8 mouse cellular contexts compared by ENCODE assay signal in genomic region chr12:99884269-99885261, GRCm38 (mm10). TPM values are rescaled to one million over a fixed set of nuclear protein-coding genes. Genes with fewer than 3 reads are reported as not detected.
A peak's percentile ranks its signal among the peaks of the same experiment; 100 is the strongest.
DNase-seq lines count a peak whose midpoint lies in the region; ATAC-seq and TF ChIP-seq lines count a peak whose summit lies in the region.

Efcab11 (minus strand) TSS chr12:99884439.
Tdp1 (plus strand) TSS chr12:99884517.

- H3K79me3 ChIP-seq in C2C12 (ENCODE audit: low read depth): no peaks in the 10 kb centered on the region

- TF ChIP-seq POLR2A in brain, embryonic 14.5 days (IDR thresholded peaks at IDR 0.05; ENCODE audit: borderline replicate concordance, extremely low read depth, insufficient read depth, insufficient read length, poor library complexity, severe bottlenecking): peak; percentile 85

- no peaks in the 10 kb centered on the region for H3K27me3 ChIP-seq in C2C12 (ENCODE audit: control insufficient read depth, insufficient read depth, insufficient read length)
- H3K27me3 ChIP-seq in erythroblast, embryonic 14.5 days (ENCODE audit: control insufficient read depth): no peaks in the 10 kb centered on the region
- no peaks in the 10 kb centered on the region for H3K27me3 ChIP-seq in heart, embryonic 13.5 days (replicated peaks)
- H3K27me3 ChIP-seq in liver, embryonic 12.5 days (replicated peaks): no peaks in the 10 kb centered on the region
- H3K27me3 ChIP-seq in stomach, embryonic 15.5 days (replicated peaks): no peaks in the 10 kb centered on the region

- no peaks in the 10 kb centered on the region for H3K36me3 ChIP-seq in C2C12 (ENCODE audit: control insufficient read depth, insufficient read depth)
- H3K36me3 ChIP-seq in erythroblast, embryonic 14.5 days (ENCODE audit: control insufficient read depth): peaks cover 12% of the 10 kb centered on the region
- H3K36me3 ChIP-seq in heart, embryonic 13.5 days: peaks cover 6% of the 10 kb centered on the region; the same call in 1 of the 2 replicates
- peaks cover 8% of the 10 kb centered on the region for H3K36me3 ChIP-seq in liver, embryonic 12.5 days
- H3K36me3 ChIP-seq in stomach, embryonic 15.5 days: no peaks in the 10 kb centered on the region

- peak within 1 kb of the TSS; percentile 95 for H3K9ac ChIP-seq in heart, embryonic 13.5 days
- H3K9ac ChIP-seq in liver, embryonic 12.5 days: peak within 1 kb of the TSS; percentile 86
- H3K9ac ChIP-seq in stomach, embryonic 15.5 days: peak within 1 kb of the TSS; percentile 82

- H3K4me3 ChIP-seq in C2C12 (ENCODE audit: insufficient read depth, poor library complexity, severe bottlenecking): peak within 1 kb of the TSS; percentile 67
- peak within 1 kb of the TSS; percentile 72 for H3K4me3 ChIP-seq in erythroblast, embryonic 14.5 days (replicated peaks)
- H3K4me3 ChIP-seq in heart, embryonic 13.5 days: peak within 1 kb of the TSS; percentile 80
- H3K4me3 ChIP-seq in liver, embryonic 12.5 days: peak within 1 kb of the TSS; percentile 77
- H3K4me3 ChIP-seq in stomach, embryonic 15.5 days (replicated peaks): peak within 1 kb of the TSS; percentile 86

- H3K4me2 ChIP-seq in heart, embryonic 13.5 days: peak within 1 kb of the TSS; percentile 95
- H3K4me2 ChIP-seq in liver, embryonic 12.5 days: peak within 1 kb of the TSS; percentile 92
- peak within 1 kb of the TSS; percentile 95 for H3K4me2 ChIP-seq in stomach, embryonic 15.5 days

- DNase-seq in brain, embryonic 14.5 days (ENCODE audit: low read depth): peak; percentile 98
- peak; percentile 95 for DNase-seq in kidney, postnatal 10 days
- DNase-seq in natural killer cell, adult 2 months (ENCODE audit: low spot score in 2 of 2): peak; percentile 91 to 94

- H3K9me3 ChIP-seq in erythroblast, embryonic 14.5 days (ENCODE audit: control insufficient read depth, low read length): no peaks in the 10 kb centered on the region
- no peaks in the 10 kb centered on the region for H3K9me3 ChIP-seq in heart, embryonic 13.5 days
- no peaks in the 10 kb centered on the region for H3K9me3 ChIP-seq in liver, embryonic 12.5 days (replicated peaks)
- no peaks in the 10 kb centered on the region for H3K9me3 ChIP-seq in stomach, embryonic 15.5 days

- H3K79me2 ChIP-seq in C2C12 (ENCODE audit: control insufficient read depth, insufficient read depth): peaks cover 10% of the 10 kb centered on the region

- peaks cover 39% of the 10 kb centered on the region for H3K4me1 ChIP-seq in erythroblast, embryonic 14.5 days (ENCODE audit: control insufficient read depth)
- peaks cover 24% of the 10 kb centered on the region for H3K4me1 ChIP-seq in heart, embryonic 13.5 days
- H3K4me1 ChIP-seq in liver, embryonic 12.5 days: peaks cover 33% of the 10 kb centered on the region
- peaks cover 4% of the 10 kb centered on the region; the same call in 1 of the 2 replicates for H3K4me1 ChIP-seq in stomach, embryonic 15.5 days

- peak; percentile 5 for TF ChIP-seq CTCF in C2C12 (IDR thresholded peaks at IDR 0.05; ENCODE audit: control insufficient read depth, insufficient read depth, insufficient read length)
- TF ChIP-seq CTCF in brain, embryonic 14.5 days (IDR thresholded peaks at IDR 0.05; ENCODE audit: borderline replicate concordance, extremely low read depth, insufficient read depth, insufficient read length): no peak

- peak within 1 kb of the TSS; percentile 94 for H3K27ac ChIP-seq in heart, embryonic 13.5 days (replicated peaks)
- H3K27ac ChIP-seq in liver, embryonic 12.5 days: peak within 1 kb of the TSS; percentile 90
- H3K27ac ChIP-seq in stomach, embryonic 15.5 days: peak within 1 kb of the TSS; percentile 91

- peak within 1 kb of the TSS; percentile 93 for H3ac ChIP-seq in C2C12 (ENCODE audit: control insufficient read depth, insufficient read length, low read depth)

- ATAC-seq in heart, embryonic 13.5 days (ENCODE audit: extremely low read depth, insufficient number of reproducible peaks, low FRiP score, low TSS enrichment): peak; percentile 79
- peak; percentile 85 for ATAC-seq in liver, embryonic 12.5 days
- ATAC-seq in stomach, embryonic 15.5 days (ENCODE audit: insufficient read depth, low FRiP score, low read depth): peak; percentile 85

- under 1% methylated on average over 70 of the region's 73 CpGs for WGBS in heart, embryonic 13.5 days
- WGBS in liver, embryonic 12.5 days (ENCODE audit: insufficient replicate concordance): under 1% methylated on average over 66 of the region's 73 CpGs
- WGBS in stomach, embryonic 15.5 days: under 1% methylated on average over 66 of the region's 73 CpGs

TF ChIP-seq in C2C12, 6 proteins besides CTCF, POLR2A, EP300 and RAD21:
- TF ChIP-seq MYOG (IDR thresholded peaks at IDR 0.05; ENCODE audit: control insufficient read depth, extremely low read depth, insufficient read length) (no peak), USF1 (IDR thresholded peaks at IDR 0.05; ENCODE audit: low read depth) (no peak), MAX (IDR thresholded peaks at IDR 0.05) (peak; percentile 55), MYOD1 (IDR thresholded peaks at IDR 0.05; ENCODE audit: control insufficient read depth, insufficient read length, low read depth) (no peak), CEBPB (IDR thresholded peaks at IDR 0.05; ENCODE audit: low read depth) (no peak), FOSL1 (IDR thresholded peaks at IDR 0.05; ENCODE audit: insufficient read depth, low read length, poor library complexity, severe bottlenecking) (no peak)
TF ChIP-seq in C2C12: peak in this region for 1.

RNA-seq across cellular contexts. Expression of gene Efcab11, which starts in this region (rescaled TPM):
- polyA plus RNA-seq in C2C12 (2012; fragmentation: generic; extraction: Trizol): 4.7 TPM
- 3.8 and 6.0 TPM in 2 replicates for polyA plus RNA-seq in brain, embryonic 14.5 days (2012; rRNA removed)
- 0.94 and 1.8 TPM in 2 replicates for polyA plus RNA-seq in erythroblast, embryonic 14.5 days (2012)
- polyA plus RNA-seq in heart, embryonic 13.5 days (2015; fragmentation: Nextera tagmentation; extraction: Ambion mirVana): 8.9 and 10.8 TPM in 2 replicates
- polyA plus RNA-seq in liver, embryonic 12.5 days (2016; fragmentation: Nextera tagmentation; extraction: Ambion mirVana): 5.4 and 5.5 TPM in 2 replicates
- 9.2 and 10.6 TPM in 2 replicates for polyA plus RNA-seq in stomach, embryonic 15.5 days (2015; fragmentation: Nextera tagmentation; extraction: Ambion mirVana)

RNA-seq across cellular contexts. Expression of gene Tdp1, which starts in this region (rescaled TPM):
- polyA plus RNA-seq in C2C12 (2012; fragmentation: generic; extraction: Trizol): 39.5 TPM
- 47.3 and 57.5 TPM in 2 replicates for polyA plus RNA-seq in brain, embryonic 14.5 days (2012; rRNA removed)
- polyA plus RNA-seq in erythroblast, embryonic 14.5 days (2012): 0.66 and 2.1 TPM in 2 replicates
- 30.2 and 31.2 TPM in 2 replicates for polyA plus RNA-seq in heart, embryonic 13.5 days (2015; fragmentation: Nextera tagmentation; extraction: Ambion mirVana)
- 41.4 and 43.8 TPM in 2 replicates for polyA plus RNA-seq in liver, embryonic 12.5 days (2016; fragmentation: Nextera tagmentation; extraction: Ambion mirVana)
- polyA plus RNA-seq in stomach, embryonic 15.5 days (2015; fragmentation: Nextera tagmentation; extraction: Ambion mirVana): 46.0 and 49.7 TPM in 2 replicates

Comparison
In these comparisons a context has a peak if more than half of its experiments do, and no peak if none do; other contexts are left out.
1. Peak in every context shown above with its lines: DNase-seq, ATAC-seq, H3K4me3 ChIP-seq and H3K27ac ChIP-seq.